Mouse (Mus musculus): ENCODE measurements around the gene Mbd5.
A peak's percentile ranks its signal among the peaks of the same experiment; 100 is the strongest.

Gene Mbd5

GRCm38 (mm10) chr2:48948841-48949584, at the start of gene Mbd5:
Mbd5 (plus strand) TSS chr2:48949508.
- peak; percentile 94 for DNase-seq (ENCODE audit: low spot score)

DNA sequence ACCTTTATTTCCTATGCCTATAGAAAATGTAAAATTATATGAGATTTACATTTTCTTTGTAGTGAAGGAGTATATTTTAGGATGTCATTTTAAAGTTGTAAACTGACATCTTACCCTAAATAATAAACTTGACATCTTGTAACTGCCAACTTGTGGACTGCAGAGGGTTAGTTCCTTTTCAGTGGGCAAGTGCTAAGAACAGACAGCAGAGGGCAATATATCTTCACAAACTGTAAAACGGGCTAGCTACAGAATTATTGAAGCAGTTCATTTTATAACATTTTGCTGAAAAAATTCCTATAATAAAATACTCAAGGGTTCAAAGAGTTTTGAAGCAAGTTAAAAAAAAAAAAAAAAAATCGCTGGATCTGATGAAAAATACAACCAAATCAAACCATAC, 40.4 kb upstream of the Mbd5 start:
- DNase-seq (ENCODE audit: low spot score) = no peak

DNA sequence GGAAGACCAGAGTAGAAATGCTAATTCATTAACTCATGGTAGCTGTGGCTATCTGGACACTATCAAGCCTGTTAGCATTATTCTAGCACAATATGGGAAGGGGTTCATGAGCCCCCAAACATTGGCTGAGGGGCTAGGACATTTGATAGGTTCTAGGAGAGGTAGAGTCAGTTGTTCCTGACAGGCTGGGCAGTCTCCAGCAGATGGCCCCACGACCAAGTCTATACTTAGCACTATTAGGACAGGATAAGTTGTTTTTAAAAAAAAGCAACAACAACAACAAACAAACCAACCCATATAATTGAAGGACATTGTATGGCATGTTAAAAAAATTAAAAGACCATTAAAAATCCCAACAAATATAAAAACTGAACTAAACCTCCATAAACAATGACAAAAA, 35.1 kb upstream of the Mbd5 start:
- DNase-seq (ENCODE audit: low spot score) = no peak

DNA sequence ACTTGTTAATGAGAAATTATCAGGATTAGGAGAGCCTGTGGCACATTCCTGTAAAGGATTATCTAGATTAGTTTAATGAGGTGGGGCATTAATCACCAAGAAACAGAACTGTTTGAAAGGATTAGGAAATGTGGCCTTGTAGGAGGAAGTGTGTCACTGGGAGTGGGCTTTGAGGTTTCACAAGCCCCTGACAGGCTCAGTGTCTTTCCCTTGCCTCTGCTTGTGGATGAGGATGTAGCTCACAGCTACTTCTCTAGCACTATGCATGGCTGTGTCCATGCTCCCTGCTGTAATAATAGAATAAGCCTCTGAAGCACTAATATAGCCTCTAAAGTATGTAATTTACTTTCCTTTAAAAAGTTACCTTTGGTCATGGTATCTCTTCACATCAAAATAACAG, 33.5 kb upstream of the Mbd5 start:
- no peak for DNase-seq (ENCODE audit: low spot score)

DNA sequence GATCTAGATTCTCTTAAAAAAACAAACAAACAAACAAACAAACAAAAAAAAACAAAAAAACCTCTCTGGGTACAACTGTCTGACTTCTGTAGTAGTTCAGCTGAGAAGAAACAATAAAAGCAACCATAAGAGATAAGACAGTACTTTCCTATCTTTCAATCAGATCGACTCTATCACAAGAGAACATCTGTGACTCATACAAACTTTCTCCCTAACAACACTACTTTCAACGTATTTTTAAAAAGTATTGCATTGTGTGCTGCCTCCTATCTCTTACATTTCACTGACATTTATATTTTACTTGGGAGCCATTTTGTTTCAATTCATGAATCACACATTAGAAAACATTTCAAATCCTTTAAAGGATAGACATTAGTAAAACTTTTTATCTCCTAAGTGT, 14.2 kb upstream of the Mbd5 start:
- DNase-seq (ENCODE audit: low spot score) = no peak

- DNase-seq (ENCODE audit: low spot score) = no peak
Measured at GRCm38 (mm10) chr2:48947761-48948160, 1.5 kb upstream of the Mbd5 start.

DNA sequence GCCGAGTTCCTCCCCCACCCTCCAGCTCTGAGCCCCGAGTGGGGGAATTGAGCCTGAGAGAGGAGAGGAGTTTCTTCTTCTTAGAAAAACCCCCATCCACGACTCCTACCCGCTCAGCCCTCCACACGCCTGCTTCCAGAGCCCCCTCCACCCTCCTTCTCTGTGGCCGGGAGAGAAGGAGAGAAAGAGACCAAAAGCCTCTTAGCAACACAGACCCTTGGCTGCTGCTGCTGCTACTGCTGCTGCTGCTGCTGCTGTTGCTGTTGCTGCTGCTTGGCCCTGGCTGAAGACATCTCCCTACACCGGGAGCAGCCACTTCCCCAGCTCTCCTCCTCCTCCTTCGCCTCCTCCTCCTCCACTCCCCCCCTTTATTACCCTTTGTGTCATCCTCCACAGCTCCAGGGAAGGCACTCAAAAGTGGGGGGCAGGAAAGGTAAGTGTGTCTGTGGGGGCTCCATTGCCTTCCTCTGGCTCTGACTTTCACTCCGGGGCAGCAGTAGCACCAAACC, 489 bp downstream of the Mbd5 start:
- peak; percentile 10 for DNase-seq (ENCODE audit: low spot score)

GRCm38 (mm10) chr2:48950252-48950315, 776 bp downstream of the Mbd5 start, which contains the start of gene Orc4:
Orc4 (minus strand) TSS chr2:48950277.
- no peak for DNase-seq (ENCODE audit: low spot score)

- no peak for DNase-seq (ENCODE audit: low spot score)
Measured at GRCm38 (mm10) chr2:48950316-48950880, 1.1 kb downstream of the Mbd5 start.

DNA sequence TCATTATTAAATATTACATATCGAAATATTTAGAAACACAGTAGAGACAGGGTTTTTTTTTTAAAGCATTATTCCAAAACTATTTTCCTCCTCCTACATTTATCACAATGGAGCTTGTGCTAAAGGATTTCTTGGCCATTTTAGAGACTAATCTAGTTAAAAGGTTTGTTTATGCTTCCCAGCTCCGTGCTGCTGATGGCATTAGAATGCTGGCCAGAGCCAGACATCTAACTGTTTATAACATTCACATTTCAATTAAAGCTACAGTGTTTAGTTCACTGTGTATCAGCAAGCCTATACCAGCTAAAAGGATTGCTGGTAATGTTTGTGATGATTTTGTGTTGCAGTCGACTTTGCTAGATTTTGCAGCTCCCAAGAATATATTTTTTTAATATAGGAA, 7.3 kb downstream of the Mbd5 start:
- DNase-seq (ENCODE audit: low spot score) = no peak

GRCm38 (mm10) chr2:48978920-48979319, 29.6 kb downstream of the Mbd5 start:
- no peak for DNase-seq (ENCODE audit: low spot score)

- DNase-seq (ENCODE audit: low spot score) = no peak
Measured at GRCm38 (mm10) chr2:48990322-48990721, 41.0 kb downstream of the Mbd5 start.

DNA sequence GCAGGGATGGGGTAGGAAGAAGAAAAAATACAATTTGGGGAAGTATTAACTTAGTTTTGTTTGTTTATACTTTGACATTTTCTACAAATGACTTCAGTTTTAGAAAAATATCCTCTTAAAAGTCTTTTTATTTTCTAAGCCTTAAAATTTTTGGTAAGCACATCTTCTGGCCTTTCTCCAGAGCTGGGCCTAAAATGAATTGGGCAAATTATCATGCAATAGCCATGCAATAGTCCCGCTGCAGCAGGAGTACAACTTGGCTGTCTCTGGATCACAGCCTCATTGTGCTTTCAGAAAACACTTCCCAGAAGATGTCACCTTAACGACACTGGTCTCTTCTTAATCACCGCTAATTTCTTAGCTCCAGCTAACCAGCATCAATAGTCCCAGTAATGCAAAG, 91.2 kb downstream of the Mbd5 start:
- no peak for DNase-seq (ENCODE audit: low spot score)

- DNase-seq (ENCODE audit: low spot score) = no peak
Measured at GRCm38 (mm10) chr2:49050030-49050429, 100.7 kb downstream of the Mbd5 start.

DNA sequence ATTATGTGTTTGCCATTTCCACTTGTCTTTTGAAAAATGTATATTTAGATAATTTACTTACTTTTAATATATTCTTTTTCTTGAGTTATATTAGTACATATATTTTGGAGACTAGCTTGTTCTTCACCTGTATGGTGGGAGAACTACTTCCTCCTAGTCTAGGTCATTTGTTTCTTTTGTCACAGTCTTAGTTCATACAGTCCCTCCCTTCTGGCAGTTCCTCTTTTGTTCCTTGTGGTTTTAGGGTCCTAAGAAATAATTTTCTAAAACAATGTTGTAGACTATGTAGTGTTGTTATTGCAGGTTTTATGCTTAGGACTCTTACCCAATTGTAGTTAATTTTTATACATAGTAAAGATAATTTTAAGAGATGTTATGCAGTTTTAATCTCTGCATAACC, 118.6 kb downstream of the Mbd5 start:
- no peak for DNase-seq (ENCODE audit: low spot score)

- no peak for DNase-seq (ENCODE audit: low spot score)
Measured at GRCm38 (mm10) chr2:49084966-49085365, 135.7 kb downstream of the Mbd5 start.

DNA sequence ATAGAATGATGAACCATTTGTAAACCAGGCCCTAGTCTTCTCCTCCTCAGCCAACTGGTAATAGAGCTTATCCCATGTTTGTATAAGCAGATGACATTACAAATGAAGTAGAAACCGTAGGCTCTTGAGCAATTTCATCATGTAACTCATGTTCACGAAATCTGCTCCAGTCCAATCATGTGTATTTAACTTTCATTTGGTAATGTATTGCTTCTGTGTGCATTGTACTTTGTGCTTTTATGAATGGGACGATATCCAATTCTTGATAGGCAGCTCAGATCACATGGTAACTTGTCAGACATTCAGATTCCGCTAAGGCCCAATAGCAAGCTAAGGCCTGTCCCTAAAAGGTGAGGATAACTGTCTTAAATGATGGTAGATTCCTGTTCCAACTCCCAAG, 141.5 kb downstream of the Mbd5 start:
- DNase-seq (ENCODE audit: low spot score) = no peak

DNA sequence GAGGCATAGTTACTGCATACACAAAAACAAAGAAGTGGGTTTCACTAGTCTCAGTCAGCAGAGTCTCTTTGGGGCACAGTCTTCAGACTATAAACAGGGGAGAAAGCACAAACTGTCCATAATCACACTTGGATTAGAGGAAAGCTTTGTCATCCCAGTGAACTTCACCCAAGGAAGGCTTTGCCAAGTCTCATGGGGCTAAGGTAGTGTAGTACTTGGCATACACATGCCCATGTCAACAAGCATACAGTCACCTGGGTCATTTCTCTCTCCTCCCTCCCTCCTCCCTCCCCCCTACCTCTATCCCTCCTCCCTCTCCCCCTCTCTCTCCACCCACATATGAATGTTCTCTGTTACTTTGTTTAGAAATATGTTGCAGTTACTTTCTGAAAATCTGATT, 147.5 kb downstream of the Mbd5 start:
- no peak for DNase-seq (ENCODE audit: low spot score)

DNA sequence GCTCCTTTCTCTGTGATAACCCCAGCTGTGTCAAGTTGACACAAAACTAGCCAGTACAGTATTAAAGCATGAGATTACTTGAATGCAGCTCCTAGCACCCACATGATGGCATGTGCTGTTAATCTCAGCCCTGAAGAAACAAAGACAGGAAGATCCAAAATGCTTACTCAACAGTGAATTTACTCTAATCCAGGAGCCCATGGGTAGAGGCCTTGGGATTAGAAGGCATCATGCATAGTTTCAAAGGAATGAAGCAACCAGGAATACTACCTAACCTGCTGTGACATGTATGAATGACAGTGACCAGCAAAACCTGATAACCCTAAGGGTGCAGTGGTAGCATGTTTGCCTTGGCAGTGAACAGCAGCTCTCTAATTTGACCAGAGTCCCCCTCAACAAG, 159.6 kb downstream of the Mbd5 start:
- DNase-seq (ENCODE audit: low spot score) = no peak

DNA sequence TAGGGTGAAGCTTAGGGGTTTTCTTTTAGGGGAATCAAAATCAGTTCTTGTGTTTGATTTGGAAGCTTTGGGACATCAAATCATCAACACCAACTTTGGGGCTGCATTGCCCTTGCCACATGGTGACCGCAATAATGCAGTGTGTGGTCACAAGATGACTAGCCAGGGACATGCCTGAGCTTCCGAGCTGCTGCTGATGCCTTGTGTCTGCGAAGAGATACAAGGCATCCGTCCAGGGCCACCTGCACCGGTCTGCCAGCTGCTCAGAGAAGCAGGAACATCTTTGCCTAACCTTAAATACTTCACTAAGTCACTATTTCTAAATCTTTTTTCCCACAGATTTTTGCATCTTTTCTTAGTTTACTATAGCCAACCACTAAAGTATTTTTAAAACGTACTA, 170.6 kb downstream of the Mbd5 start:
- no peak for DNase-seq (ENCODE audit: low spot score)

- DNase-seq (ENCODE audit: low spot score) = no peak
Measured at GRCm38 (mm10) chr2:49121603-49122002, 172.3 kb downstream of the Mbd5 start.

DNA sequence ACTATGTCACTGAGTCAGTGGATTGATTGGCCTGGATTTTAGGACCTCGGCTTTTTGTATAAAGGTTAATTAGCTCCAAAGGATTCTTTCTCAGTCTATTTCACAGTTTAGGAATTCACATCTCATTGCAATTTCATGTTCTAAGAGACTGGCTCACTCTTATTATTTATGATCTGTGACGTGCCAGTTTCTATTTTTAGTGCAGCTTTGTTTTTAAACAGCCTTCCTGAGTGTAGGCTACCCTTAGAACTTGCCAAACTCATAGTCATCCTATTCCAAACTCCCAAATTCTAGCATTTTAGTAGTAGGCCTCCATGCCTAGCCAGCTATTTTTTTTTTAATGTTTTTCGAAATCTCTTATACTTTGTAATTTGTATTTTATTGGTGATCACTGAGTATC, 192.9 kb downstream of the Mbd5 start:
- DNase-seq (ENCODE audit: low spot score) = no peak

DNA sequence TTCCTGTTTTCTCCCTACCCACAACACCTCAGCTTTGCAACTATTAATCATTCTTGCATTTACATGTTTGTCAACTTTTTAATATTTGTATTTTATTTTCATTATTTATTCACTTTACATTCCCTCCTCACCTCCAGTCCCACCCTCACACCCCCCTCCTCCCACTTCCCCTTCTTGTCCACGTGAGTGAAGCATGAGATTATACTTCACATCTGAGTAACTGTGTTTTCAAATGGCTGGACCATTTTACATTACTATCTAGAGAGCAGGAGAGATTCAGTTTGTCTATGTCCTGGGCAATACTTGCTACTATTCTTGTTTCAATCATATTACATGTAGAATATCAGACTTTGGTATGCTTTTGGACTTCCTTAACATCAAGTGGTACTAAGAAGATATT, 204.3 kb downstream of the Mbd5 start:
- DNase-seq (ENCODE audit: low spot score) = no peak

DNA sequence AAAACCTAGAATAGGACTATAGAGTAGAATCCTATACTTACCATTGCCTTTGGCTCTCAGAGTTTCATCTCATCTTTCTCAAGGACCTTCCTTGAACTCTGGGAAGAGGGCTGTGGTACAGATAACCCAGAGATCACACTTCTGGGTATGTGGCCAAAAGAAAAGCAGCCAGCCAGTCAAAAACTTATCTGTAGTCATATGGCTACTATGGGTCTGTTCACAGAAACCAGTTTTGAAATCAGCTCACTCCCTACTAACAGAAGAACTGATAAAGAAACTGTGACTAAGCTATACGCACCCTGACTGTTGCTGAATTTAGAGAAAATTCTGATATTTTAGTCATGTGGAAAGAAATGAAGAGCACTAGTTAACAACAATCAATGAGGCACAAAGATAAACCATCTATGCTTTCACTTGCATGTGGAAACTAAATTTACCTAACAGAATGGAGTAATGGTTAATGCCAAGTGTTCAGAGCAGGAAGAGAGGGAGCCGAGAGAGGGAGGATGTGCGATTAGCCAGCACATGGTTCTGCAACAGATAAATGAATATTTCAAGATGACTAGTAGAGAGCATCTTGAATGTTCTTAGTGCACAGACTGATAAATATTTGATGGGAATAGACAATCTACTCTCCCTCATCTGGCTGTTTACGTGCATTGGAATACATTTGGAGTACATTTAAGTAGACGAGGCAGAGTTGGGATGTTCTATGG, 211.1 kb downstream of the Mbd5 start:
- DNase-seq (ENCODE audit: low spot score) = no peak

All from urinary bladder, postnatal 10 days (tissue).